Mouse (Mus musculus) cerebellum, adult 9-10 months (tissue): Measurements from ENCODE around the gene Insig2.

ENCODE experiments used
- DNase-seq: peaks from one replicate; pipeline ENCODE4 v3.0.0; 2022

The Insig2 gene

GRCm38 (mm10) chr1:121332485-121332884, at the start of gene Insig2:
TSS of gene Insig2 (minus strand) at chr1:121332589.
- DNase-seq, result no peak

DNA sequence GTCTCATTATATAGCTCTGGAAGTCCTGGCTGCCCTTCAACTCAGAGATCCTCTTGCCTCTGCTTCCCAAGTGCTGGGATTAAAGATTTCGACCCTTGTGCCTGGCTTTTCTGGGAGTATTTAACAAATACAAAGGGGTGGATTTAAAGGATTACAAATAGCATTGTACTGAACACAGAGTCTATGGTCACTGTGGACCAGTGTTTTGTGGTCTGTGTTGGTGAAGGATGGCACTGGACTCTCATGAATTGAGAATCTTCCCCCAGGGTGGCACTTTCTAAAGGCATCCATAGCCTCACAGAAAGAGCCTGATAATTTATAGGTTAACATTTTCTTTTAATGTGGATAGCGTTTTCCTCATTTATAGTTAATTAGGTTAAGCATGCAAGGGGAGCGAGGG, 49.2 kb upstream of the Insig2 start:
- DNase-seq, result no peak

DNA sequence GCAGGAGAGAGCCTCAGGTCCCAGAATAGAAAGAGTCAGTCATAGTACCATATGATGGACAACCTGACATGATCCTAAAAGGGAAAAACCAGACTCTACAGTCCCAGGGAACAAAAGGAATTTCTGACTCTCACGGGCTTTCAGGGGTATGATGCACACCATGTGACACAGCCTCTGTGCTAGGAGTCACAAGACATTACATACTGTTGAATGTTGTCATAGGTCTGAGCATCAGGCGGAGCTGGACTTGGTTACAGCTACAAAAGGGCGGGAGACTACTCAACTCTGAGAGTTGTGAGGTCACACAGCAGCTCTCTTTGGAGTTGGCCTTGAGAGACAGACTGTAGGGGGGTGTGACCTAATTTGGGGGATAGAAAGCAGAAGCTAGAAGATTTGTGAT, 47.6 kb upstream of the Insig2 start:
- DNase-seq, result no peak

DNA sequence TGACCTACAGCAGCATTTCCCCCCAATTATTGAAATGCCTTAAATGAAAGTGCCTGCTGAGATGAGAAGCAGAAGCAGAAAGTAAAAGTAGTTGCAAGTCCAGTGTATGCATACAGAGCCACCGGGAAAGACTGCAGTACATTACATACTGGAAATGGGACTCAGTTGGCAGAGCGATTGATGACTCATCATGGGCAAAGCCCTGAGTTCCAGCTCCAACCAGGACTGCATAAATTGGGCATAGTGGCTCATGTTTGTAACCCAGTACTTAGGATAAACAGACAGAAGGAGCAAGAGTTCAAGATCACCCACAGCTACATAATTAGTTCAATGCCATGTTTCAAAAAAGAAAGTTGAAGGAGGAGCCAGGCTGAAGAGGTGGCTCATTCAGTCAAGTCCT, 45.5 kb upstream of the Insig2 start:
- DNase-seq, result no peak

- DNase-seq, result no peak
Observed at GRCm38 (mm10) chr1:121377410-121377809, 45.0 kb upstream of the Insig2 start.

- DNase-seq, result no peak
Observed at GRCm38 (mm10) chr1:121373631-121374030, 41.2 kb upstream of the Insig2 start.

DNA sequence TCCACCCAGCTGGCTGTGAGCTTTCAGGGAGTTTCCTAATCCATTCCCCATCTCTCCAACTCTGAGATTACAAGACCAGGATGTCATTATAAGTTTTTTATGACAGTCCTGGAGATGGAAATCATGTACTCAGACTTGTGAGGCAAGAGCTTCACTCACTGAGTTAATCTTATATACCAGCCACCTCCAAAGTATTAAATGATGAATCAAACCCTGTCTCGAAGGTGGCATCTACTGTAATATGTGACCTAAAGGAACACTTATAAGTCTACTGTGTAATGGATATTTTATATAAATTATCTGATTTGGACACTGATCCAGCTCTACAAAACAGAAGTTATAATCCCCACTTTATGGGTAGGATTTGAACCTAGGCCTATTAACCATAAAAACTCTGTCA, 40.3 kb upstream of the Insig2 start:
- no peak for DNase-seq

DNA sequence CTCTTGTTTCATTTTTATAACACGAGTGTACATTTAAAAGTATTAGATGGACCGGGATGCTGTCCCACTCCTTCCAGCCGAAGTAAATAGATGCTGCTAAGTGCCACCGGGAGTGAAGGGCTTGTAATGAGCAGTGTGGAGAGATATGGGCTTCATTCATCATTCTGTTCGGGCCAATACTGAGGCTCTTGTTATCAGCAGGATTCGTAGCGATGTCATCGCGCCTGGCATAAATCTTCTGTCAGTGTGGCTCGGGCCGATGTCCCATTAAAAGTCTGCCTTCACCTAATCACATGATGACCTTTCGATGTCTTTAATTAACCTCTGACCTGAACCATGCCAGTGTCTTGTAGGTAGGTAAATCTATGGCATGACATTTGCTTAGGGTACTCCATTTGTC, 39.1 kb upstream of the Insig2 start:
- no peak for DNase-seq

GRCm38 (mm10) chr1:121367257-121367656, 34.9 kb upstream of the Insig2 start:
- DNase-seq, result no peak

DNA sequence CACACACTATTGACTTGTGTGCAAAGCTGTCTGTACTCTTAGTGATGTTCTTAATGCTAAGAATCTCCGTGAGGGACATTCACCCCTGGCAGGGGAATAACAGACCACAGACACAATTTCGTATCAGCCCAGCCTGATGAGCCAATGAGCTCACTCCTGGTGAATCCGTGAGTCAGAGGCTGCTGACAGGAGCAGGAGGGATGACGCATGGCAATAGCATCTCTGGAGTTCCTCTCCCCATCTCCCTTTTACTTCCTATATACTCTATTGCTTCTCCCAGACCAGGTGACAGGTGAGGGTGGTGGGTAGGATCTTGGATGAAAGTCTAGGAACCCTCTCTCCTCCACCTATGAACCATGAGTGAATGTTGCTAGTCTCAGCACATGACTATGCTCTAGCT, 28.2 kb upstream of the Insig2 start:
- no peak for DNase-seq

DNA sequence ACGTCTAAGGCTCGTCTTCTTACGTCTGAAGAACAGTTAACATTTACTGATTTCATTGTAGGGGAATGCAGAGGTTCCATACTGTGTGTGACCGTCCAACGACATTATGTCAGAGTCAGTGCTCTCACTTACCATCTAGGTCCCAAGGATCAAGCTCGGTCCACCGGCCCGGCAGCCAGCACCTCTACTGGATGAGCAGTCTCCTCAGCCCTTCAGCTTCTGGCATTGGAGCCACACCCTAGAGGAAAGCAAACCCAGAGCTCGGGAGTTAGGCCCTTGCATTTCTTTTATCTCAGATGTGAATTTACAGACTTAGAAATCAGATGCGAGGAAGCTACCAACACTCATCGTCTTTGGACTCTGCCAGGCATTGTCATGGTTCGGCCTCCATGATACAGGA, 27.3 kb upstream of the Insig2 start:
- no peak for DNase-seq

GRCm38 (mm10) chr1:121353779-121354178, 21.4 kb upstream of the Insig2 start:
- DNase-seq, result no peak

DNA sequence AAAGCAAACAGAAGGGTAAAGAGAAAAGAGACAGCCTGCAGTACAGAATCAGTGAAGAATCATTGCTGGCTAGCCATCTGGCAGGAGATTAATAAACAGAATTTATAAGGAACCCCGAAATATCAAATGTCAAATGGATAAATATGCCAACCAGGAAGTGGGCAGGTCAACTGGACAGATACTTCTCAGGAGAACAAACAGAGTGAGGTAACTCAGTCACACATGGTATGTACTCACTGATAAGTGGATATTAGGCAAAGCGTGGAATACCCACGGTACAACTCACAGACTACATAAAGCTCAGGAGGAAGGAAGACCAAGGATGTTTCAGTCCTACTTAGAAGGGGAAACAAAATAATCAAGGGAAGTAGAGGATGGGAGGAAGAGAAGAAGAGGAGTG, 18.6 kb upstream of the Insig2 start:
- no peak for DNase-seq

- no peak for DNase-seq
Observed at GRCm38 (mm10) chr1:121350616-121351015, 18.2 kb upstream of the Insig2 start.

DNA sequence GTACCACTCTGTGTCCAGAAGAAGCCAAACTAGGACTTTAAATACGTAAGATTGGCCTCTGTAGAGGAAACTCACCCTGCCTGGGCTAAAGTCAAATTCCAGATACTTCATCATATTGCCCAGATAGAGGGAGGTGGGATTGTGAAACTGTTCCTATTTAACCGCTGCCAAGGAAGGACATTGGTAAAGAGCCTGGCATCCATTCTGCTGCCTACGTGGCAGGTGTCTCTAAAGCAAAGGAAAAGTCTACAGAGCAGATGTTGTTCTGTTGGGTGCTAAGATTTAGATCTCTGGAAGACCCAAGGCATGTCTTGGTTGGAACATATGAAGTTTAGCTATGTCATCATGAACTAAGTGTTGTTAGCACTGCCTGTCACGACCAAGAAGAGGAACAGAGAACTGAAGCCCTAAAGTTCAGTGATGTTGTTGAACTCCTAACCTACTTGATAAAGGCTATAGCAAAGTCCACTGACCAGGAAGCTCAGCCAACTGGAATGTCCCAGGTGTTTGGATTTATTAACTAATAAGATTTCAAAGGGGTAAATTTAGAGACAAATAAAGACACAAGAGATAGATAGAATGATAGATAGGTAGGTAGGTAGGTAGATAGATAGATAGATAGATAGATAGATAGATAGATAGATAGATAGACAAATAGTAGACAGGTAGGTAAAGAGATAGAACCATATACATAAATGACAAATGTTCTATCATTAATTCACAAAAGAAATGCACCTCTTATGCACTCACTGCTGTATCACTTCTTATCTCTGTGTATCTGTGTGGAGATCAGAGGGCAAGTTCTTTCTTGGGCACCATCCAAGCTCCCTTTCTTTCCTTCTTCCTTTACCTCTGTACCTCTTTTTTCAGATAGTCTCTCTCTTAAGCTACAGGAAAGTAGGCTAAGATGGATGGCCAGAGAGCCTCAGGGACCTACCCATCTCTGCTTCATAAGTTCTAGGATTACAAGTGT, 16.8 kb upstream of the Insig2 start:
- DNase-seq, result no peak

DNA sequence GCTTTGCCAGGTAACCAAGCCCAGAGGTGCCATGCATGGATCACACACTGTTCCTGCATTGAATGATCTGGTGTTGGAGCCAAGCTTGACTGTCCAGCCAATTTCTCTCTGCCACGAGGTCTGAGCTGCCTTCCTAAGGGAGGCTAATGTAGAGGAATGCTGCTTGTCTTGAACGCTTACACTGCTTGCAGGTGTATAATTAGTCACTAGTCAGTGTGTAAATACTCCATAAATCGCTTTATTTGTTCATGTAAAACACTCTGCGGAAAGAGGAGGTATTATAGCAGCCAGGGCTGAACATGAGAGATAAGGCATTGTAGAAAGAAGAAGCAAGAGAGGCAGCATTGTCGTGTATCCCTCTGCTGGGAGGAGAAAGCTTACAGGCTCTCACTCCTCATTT, 11.6 kb upstream of the Insig2 start:
- DNase-seq, result no peak

GRCm38 (mm10) chr1:121335789-121336188, 3.4 kb upstream of the Insig2 start:
- DNase-seq, result no peak

GRCm38 (mm10) chr1:121333986-121334703, 1.8 kb upstream of the Insig2 start:
- no peak for DNase-seq

GRCm38 (mm10) chr1:121330621-121331020, 1.8 kb downstream of the Insig2 start:
- no peak for DNase-seq

GRCm38 (mm10) chr1:121329391-121329790, 3.0 kb downstream of the Insig2 start:
- peak; percentile 18 for DNase-seq

- DNase-seq, result no peak
Observed at GRCm38 (mm10) chr1:121328193-121328555, 4.2 kb downstream of the Insig2 start.

DNA sequence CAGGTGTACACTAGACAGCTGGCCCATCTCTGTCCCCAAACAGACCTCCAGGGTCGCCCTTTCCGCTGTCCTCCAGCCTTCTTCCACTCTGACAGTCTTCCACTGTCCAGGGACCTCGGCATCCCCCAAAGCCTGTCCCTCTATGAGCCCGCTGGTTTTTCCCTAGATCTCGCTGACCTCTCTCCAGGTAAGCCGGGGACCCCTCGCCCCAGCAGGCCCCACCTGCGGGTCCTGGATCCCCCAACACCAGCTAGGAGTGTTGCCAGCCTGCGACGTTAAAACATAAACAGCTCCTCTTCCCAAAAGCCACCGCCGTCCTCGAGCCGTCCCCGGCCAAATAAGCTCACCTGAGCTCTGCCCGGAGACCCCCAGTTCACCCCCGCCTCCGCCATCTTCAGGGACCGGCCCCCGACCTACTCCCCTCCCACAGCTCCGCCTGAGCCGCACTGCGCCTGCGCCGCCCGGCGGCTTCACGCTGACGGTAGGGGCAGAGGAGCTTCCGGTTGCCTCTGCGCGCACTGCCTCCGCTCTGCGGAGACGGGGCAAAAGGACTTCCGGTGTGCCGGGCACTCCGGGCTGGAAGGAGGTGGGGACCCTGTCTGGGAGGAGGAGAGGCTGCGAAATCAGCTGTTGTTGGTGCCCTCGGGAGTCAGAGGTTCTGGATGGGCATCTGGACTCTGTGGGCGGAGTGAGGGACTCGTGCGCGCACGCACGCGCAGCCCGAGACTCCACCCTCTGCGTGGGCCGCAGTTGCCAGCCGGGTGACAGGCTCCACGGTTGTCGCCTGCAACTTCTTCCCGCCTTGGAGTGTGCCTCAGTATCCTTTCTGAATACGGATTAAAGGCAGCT, 4.8 kb downstream of the Insig2 start:
- peak; percentile 91 for DNase-seq
